Mouse (Mus musculus): ENCODE measurements around the gene Bbs1. TPM values are rescaled to one million over a fixed set of nuclear protein-coding genes. Genes with fewer than 3 reads are reported as not detected.

Gene Bbs1
- polyA plus RNA-seq, 1 experiment: 1.3 TPM

GRCm38 (mm10) chr19:4889791-4890190 lies 16.6 kb downstream of the Bbs1 start:
- 91% methylated on average over 10 of the region's 10 CpGs for WGBS
- no peak for TF ChIP-seq CTCF (IDR thresholded peaks at IDR 0.05; ENCODE audit: extremely low read depth, insufficient read depth, insufficient read length, insufficient replicate concordance)
- TF ChIP-seq POLR2A (IDR thresholded peaks at IDR 0.05; ENCODE audit: low read depth, low read length): no peak
- H3K36me3 ChIP-seq (ENCODE audit: control insufficient read depth, insufficient read depth, low read length): no peaks in the 10 kb centered on the region
- DNase-seq (ENCODE audit: low read depth in 1 of 2, low spot score in 2 of 2): no peak
- no peaks in the 10 kb centered on the region for H3K4me1 ChIP-seq (ENCODE audit: control insufficient read depth, insufficient read depth, insufficient read length)
- H3K27ac ChIP-seq (ENCODE audit: insufficient read depth, low read length): no peak overlapping the region
- no peaks in the 10 kb centered on the region for H3K27me3 ChIP-seq (ENCODE audit: control insufficient read depth, insufficient read depth, low read length)
- H3K4me3 ChIP-seq (ENCODE audit: extremely low read depth, insufficient read depth, insufficient read length): no peak overlapping the region

- TF ChIP-seq POLR2A (IDR thresholded peaks at IDR 0.05; ENCODE audit: low read depth, low read length) (no peak), CTCF (IDR thresholded peaks at IDR 0.05; ENCODE audit: extremely low read depth, insufficient read depth, insufficient read length, insufficient replicate concordance) (no peak)
- 93% methylated on average over 4 of the region's 4 CpGs for WGBS
- H3K4me1 ChIP-seq (ENCODE audit: control insufficient read depth, insufficient read depth, insufficient read length): no peaks in the 10 kb centered on the region
- no peaks in the 10 kb centered on the region for H3K36me3 ChIP-seq (ENCODE audit: control insufficient read depth, insufficient read depth, low read length)
- H3K27ac ChIP-seq (ENCODE audit: insufficient read depth, low read length): no peak overlapping the region
- no peak for DNase-seq (ENCODE audit: low read depth in 1 of 2, low spot score in 2 of 2)
- no peak overlapping the region for H3K4me3 ChIP-seq (ENCODE audit: extremely low read depth, insufficient read depth, insufficient read length)
- H3K27me3 ChIP-seq (ENCODE audit: control insufficient read depth, insufficient read depth, low read length): no peaks in the 10 kb centered on the region
These were observed 22.5 kb downstream of the Bbs1 start for GRCm38 (mm10) chr19:4883961-4884360.

GRCm38 (mm10) chr19:4879324-4879703 lies 27.1 kb downstream of the Bbs1 start:
- Histone ChIP-seq H3K4me3 (ENCODE audit: extremely low read depth, insufficient read depth, insufficient read length) (no peak overlapping the region), H3K27me3 (ENCODE audit: control insufficient read depth, insufficient read depth, low read length) (no peaks in the 10 kb centered on the region), H3K4me1 (ENCODE audit: control insufficient read depth, insufficient read depth, insufficient read length) (peaks cover 4% of the 10 kb centered on the region; the same call in 1 of the 2 replicates), H3K36me3 (ENCODE audit: control insufficient read depth, insufficient read depth, low read length) (no peaks in the 10 kb centered on the region), H3K27ac (ENCODE audit: insufficient read depth, low read length) (no peak overlapping the region)
- WGBS: 65% methylated on average over 10 of the region's 10 CpGs
- TF ChIP-seq CTCF (IDR thresholded peaks at IDR 0.05; ENCODE audit: extremely low read depth, insufficient read depth, insufficient read length, insufficient replicate concordance) (no peak), POLR2A (IDR thresholded peaks at IDR 0.05; ENCODE audit: low read depth, low read length) (no peak)
- no peak for DNase-seq (ENCODE audit: low read depth in 1 of 2, low spot score in 2 of 2)

GRCm38 (mm10) chr19:4878405-4879323 lies 27.8 kb downstream of the Bbs1 start, which contains the start of gene Zdhhc24:
Zdhhc24 (plus strand) TSS chr19:4878668.
- H3K27me3 ChIP-seq (ENCODE audit: control insufficient read depth, insufficient read depth, low read length): no peaks in the 10 kb centered on the region
- TF ChIP-seq POLR2A (IDR thresholded peaks at IDR 0.05; ENCODE audit: low read depth, low read length) (peak; percentile 43), CTCF (IDR thresholded peaks at IDR 0.05; ENCODE audit: extremely low read depth, insufficient read depth, insufficient read length, insufficient replicate concordance) (no peak)
- DNase-seq (ENCODE audit: low read depth in 1 of 2, low spot score in 2 of 2): peak; percentile 88 to 95
- H3K4me1 ChIP-seq (ENCODE audit: control insufficient read depth, insufficient read depth, insufficient read length): peaks cover 4% of the 10 kb centered on the region; the same call in 1 of the 2 replicates
- H3K4me3 ChIP-seq (ENCODE audit: extremely low read depth, insufficient read depth, insufficient read length): peak within 1 kb of the TSS; percentile 94
- WGBS: 1% methylated on average over 52 of the region's 52 CpGs
- no peaks in the 10 kb centered on the region for H3K36me3 ChIP-seq (ENCODE audit: control insufficient read depth, insufficient read depth, low read length)
- peak within 1 kb of the TSS; percentile 14; the same call in 1 of the 2 replicates for H3K27ac ChIP-seq (ENCODE audit: insufficient read depth, low read length)

- Histone ChIP-seq H3K4me3 (ENCODE audit: extremely low read depth, insufficient read depth, insufficient read length) (peak within 1 kb of the TSS; percentile 94), H3K4me1 (ENCODE audit: control insufficient read depth, insufficient read depth, insufficient read length) (peaks cover 4% of the 10 kb centered on the region; the same call in 1 of the 2 replicates), H3K27ac (ENCODE audit: insufficient read depth, low read length) (peak within 1 kb of the TSS; percentile 14; the same call in 1 of the 2 replicates), H3K36me3 (ENCODE audit: control insufficient read depth, insufficient read depth, low read length) (no peaks in the 10 kb centered on the region), H3K27me3 (ENCODE audit: control insufficient read depth, insufficient read depth, low read length) (no peaks in the 10 kb centered on the region)
- DNase-seq (ENCODE audit: low read depth in 1 of 2, low spot score in 2 of 2): no peak
- 15% methylated on average over 17 of the region's 17 CpGs for WGBS
- no peak for TF ChIP-seq CTCF (IDR thresholded peaks at IDR 0.05; ENCODE audit: extremely low read depth, insufficient read depth, insufficient read length, insufficient replicate concordance)
- TF ChIP-seq POLR2A (IDR thresholded peaks at IDR 0.05; ENCODE audit: low read depth, low read length): no peak
These were observed 28.6 kb downstream of the Bbs1 start, which contains the start of gene Actn3 for GRCm38 (mm10) chr19:4877785-4878184. Actn3 (minus strand) TSS chr19:4877909.

GRCm38 (mm10) chr19:4876755-4877154 lies 29.7 kb downstream of the Bbs1 start:
- 88% methylated on average over 3 of the region's 3 CpGs for WGBS
- no peak for DNase-seq (ENCODE audit: low read depth in 1 of 2, low spot score in 2 of 2)
- peaks cover 4% of the 10 kb centered on the region; the same call in 1 of the 2 replicates for H3K4me1 ChIP-seq (ENCODE audit: control insufficient read depth, insufficient read depth, insufficient read length)

More at GRCm38 (mm10) chr19:4876755-4877154, 29.7 kb downstream of the Bbs1 start:
- H3K27me3 ChIP-seq (ENCODE audit: control insufficient read depth, insufficient read depth, low read length): no peaks in the 10 kb centered on the region
- no peaks in the 10 kb centered on the region for H3K36me3 ChIP-seq (ENCODE audit: control insufficient read depth, insufficient read depth, low read length)
- H3K4me3 ChIP-seq (ENCODE audit: extremely low read depth, insufficient read depth, insufficient read length): no peak overlapping the region
- H3K27ac ChIP-seq (ENCODE audit: insufficient read depth, low read length): no peak overlapping the region
- TF ChIP-seq CTCF (IDR thresholded peaks at IDR 0.05; ENCODE audit: extremely low read depth, insufficient read depth, insufficient read length, insufficient replicate concordance) (no peak), POLR2A (IDR thresholded peaks at IDR 0.05; ENCODE audit: low read depth, low read length) (no peak)

All from spleen, adult 2 months (tissue).